Mouse (Mus musculus) heart, embryonic 15.5 days (tissue): ENCODE measurements around the gene Ttc30a2. TPM values are rescaled to one million over a fixed set of nuclear protein-coding genes. Genes with fewer than 3 reads are reported as not detected.
"Not testable (repeated sequence)": the region's sequence is repeated elsewhere in the genome, so short reads cannot be mapped to it uniquely, and the experiment has no call there.

Experiments
- ATAC-seq: fragments of 200-750 bp; cut with Nextera tagmentation; replicated peaks from 2 replicates; pipeline ENCODE4 v1.8.0; 2017; ENCODE audit warnings: low read depth, moderate TSS enrichment; ENCODE audit not compliant: insufficient number of reproducible peaks, insufficient read depth, low FRiP score
- H3K27ac ChIP-seq: fragments of 300-500 bp; sonication (generic); 2 replicates; pipeline ENCODE4 v1.5.1; 2015; ENCODE audit warnings: mild to moderate bottlenecking, inconsistent platforms
- H3K27me3 ChIP-seq: fragments of 300-500 bp; sonication (generic); 2 replicates; pipeline ENCODE4 v1.6.1; 2015; ENCODE audit warnings: inconsistent platforms
- H3K36me3 ChIP-seq: fragments of 300-500 bp; sonication (generic); 2 replicates; pipeline ENCODE4 v1.6.1; 2015; ENCODE audit warnings: mild to moderate bottlenecking, inconsistent platforms
- H3K4me1 ChIP-seq: fragments of 300-500 bp; sonication (generic); replicated peaks from 2 replicates; pipeline ENCODE4 v1.6.1; 2015; ENCODE audit warnings: inconsistent platforms
- H3K4me2 ChIP-seq: fragments of 300-500 bp; sonication (generic); 2 replicates; pipeline ENCODE4 v1.6.1; 2015; ENCODE audit warnings: inconsistent platforms, mild to moderate bottlenecking, moderate library complexity
- H3K4me3 ChIP-seq: fragments of 300-500 bp; sonication (generic); 2 replicates; pipeline ENCODE4 v1.5.1; 2015; ENCODE audit warnings: mild to moderate bottlenecking, inconsistent platforms
- H3K9ac ChIP-seq: fragments of 300-500 bp; sonication (generic); 2 replicates; pipeline ENCODE4 v1.6.1; 2015; ENCODE audit warnings: mild to moderate bottlenecking, inconsistent platforms
- H3K9me3 ChIP-seq: fragments of 300-500 bp; sonication (generic); replicated peaks from 2 replicates; pipeline ENCODE4 v1.6.1; 2016; ENCODE audit warnings: inconsistent platforms
- WGBS: fragments of 180-500 bp; shearing (Covaris S2); methylation state at CpG from one replicate; pipeline ENCODE4 v1.1.7; 2015; ENCODE audit warnings: mixed read lengths; 5-methylcytosine and 5-hydroxymethylcytosine counted together
- polyA plus RNA-seq: library from polyadenylated mRNA; unstranded; fragments of >200 nt; fragmentation: Nextera tagmentation; extraction: Ambion mirVana; gene quantifications from 2 replicates; pipeline ENCODE4 v1.2.1, GENCODE M21; 2015

Ttc30a2 gene
- polyA plus RNA-seq, 1 experiment from 2014 or later = 0.78 TPM

- H3K27ac ChIP-seq, H3K36me3 ChIP-seq, H3K4me1 ChIP-seq, H3K9me3 ChIP-seq, H3K9ac ChIP-seq, H3K27me3 ChIP-seq: not testable (repeated sequence)
- 92% methylated on average over 13 of the region's 13 CpGs for WGBS
- ATAC-seq = peak; percentile 23
- H3K4me3 ChIP-seq = peak overlapping the region; percentile 60
- peak overlapping the region; percentile 77 for H3K4me2 ChIP-seq
Observed at GRCm38 (mm10) chr2:75980933-75981439, 3.0 kb upstream of the Ttc30a2 start.

GRCm38 (mm10) chr2:75976070-75976469 lies 1.9 kb downstream of the Ttc30a2 start:
- H3K4me2 ChIP-seq, H3K4me3 ChIP-seq, H3K27ac ChIP-seq, H3K27me3 ChIP-seq, H3K4me1 ChIP-seq, ATAC-seq, H3K9me3 ChIP-seq, H3K36me3 ChIP-seq, H3K9ac ChIP-seq: not testable (repeated sequence)
- 67% methylated on average over 2 of the region's 2 CpGs for WGBS

- 41% methylated on average over 9 of the region's 9 CpGs for WGBS
- no peak overlapping the region for H3K27ac ChIP-seq
Observed at GRCm38 (mm10) chr2:75974131-75974530, 3.8 kb downstream of the Ttc30a2 start.

GRCm38 (mm10) chr2:75964972-75965371 lies 13.0 kb downstream of the Ttc30a2 start:
- Histone ChIP-seq H3K4me2 (peak overlapping the region; percentile 65), H3K9me3 (no peaks in the 10 kb centered on the region), H3K4me3 (peak overlapping the region; percentile 35), H3K27ac (peak overlapping the region; percentile 66), H3K4me1 (peaks cover 23% of the 10 kb centered on the region), H3K9ac (peak overlapping the region; percentile 30; the same call in 1 of the 2 replicates), H3K36me3 (no peaks in the 10 kb centered on the region), H3K27me3 (no peaks in the 10 kb centered on the region)
- peak; percentile 40; the same call in 1 of the 2 replicates for ATAC-seq
- 11% methylated on average over 5 of the region's 5 CpGs for WGBS

More at GRCm38 (mm10) chr2:75974131-75974530, 3.8 kb downstream of the Ttc30a2 start:
- no peak overlapping the region for H3K4me3 ChIP-seq
- no peak overlapping the region for H3K9ac ChIP-seq
- no peaks in the 10 kb centered on the region for H3K9me3 ChIP-seq
- H3K27me3 ChIP-seq = no peaks in the 10 kb centered on the region
- no peak for ATAC-seq
- no peaks in the 10 kb centered on the region for H3K36me3 ChIP-seq
- no peaks in the 10 kb centered on the region for H3K4me1 ChIP-seq
- H3K4me2 ChIP-seq = no peak overlapping the region

- peak; percentile 53 for ATAC-seq
- Histone ChIP-seq H3K4me3 (peak overlapping the region; percentile 35), H3K27me3 (no peaks in the 10 kb centered on the region), H3K27ac (peak overlapping the region; percentile 66), H3K4me2 (peak overlapping the region; percentile 65), H3K9ac (peak overlapping the region; percentile 30; the same call in 1 of the 2 replicates), H3K36me3 (no peaks in the 10 kb centered on the region), H3K4me1 (peaks cover 28% of the 10 kb centered on the region), H3K9me3 (no peaks in the 10 kb centered on the region)
- WGBS = 6% methylated on average over 14 of the region's 14 CpGs
Observed at GRCm38 (mm10) chr2:75964512-75964911, 13.5 kb downstream of the Ttc30a2 start.

GRCm38 (mm10) chr2:75964051-75964450 lies 13.9 kb downstream of the Ttc30a2 start:
- no peaks in the 10 kb centered on the region for H3K27me3 ChIP-seq
- peak overlapping the region; percentile 65 for H3K4me2 ChIP-seq
- ATAC-seq = no peak
- peak overlapping the region; percentile 35 for H3K4me3 ChIP-seq
- H3K36me3 ChIP-seq = no peaks in the 10 kb centered on the region
- peak overlapping the region; percentile 66; the same call in 1 of the 2 replicates for H3K27ac ChIP-seq
- H3K9ac ChIP-seq = 0 out of 2 replicates have a peak overlapping the region, but pooled peaks have one; percentile 30
- 47% methylated on average over 5 of the region's 5 CpGs for WGBS
- peaks cover 32% of the 10 kb centered on the region for H3K4me1 ChIP-seq
- no peaks in the 10 kb centered on the region for H3K9me3 ChIP-seq

- Histone ChIP-seq H3K27me3 (no peaks in the 10 kb centered on the region), H3K36me3 (no peaks in the 10 kb centered on the region), H3K4me2 (no peak overlapping the region), H3K4me1 (peaks cover 33% of the 10 kb centered on the region), H3K9me3 (no peaks in the 10 kb centered on the region), H3K9ac (no peak overlapping the region), H3K27ac (no peak overlapping the region), H3K4me3 (no peak overlapping the region)
- ATAC-seq = no peak
- WGBS = 78% methylated on average over 10 of the region's 10 CpGs
Observed at GRCm38 (mm10) chr2:75963211-75963840, 14.6 kb downstream of the Ttc30a2 start.

GRCm38 (mm10) chr2:75960366-75961330 lies 17.3 kb downstream of the Ttc30a2 start:
- ATAC-seq = peak; percentile 40; the same call in 1 of the 2 replicates
- peaks cover 33% of the 10 kb centered on the region for H3K4me1 ChIP-seq
- peak overlapping the region; percentile 74 for H3K27ac ChIP-seq
- no peaks in the 10 kb centered on the region for H3K36me3 ChIP-seq
- no peak overlapping the region for H3K4me3 ChIP-seq
- 43% methylated on average over 15 of the region's 15 CpGs for WGBS
- H3K9ac ChIP-seq = no peak overlapping the region
- H3K27me3 ChIP-seq = no peaks in the 10 kb centered on the region
- peak overlapping the region; percentile 48 for H3K4me2 ChIP-seq
- H3K9me3 ChIP-seq = no peaks in the 10 kb centered on the region

- Histone ChIP-seq H3K9me3 (no peaks in the 10 kb centered on the region), H3K9ac (no peak overlapping the region; the same call in 1 of the 2 replicates), H3K36me3 (no peaks in the 10 kb centered on the region), H3K4me1 (peaks cover 36% of the 10 kb centered on the region), H3K4me2 (peak overlapping the region; percentile 48), H3K4me3 (peak overlapping the region; percentile 17; the same call in 1 of the 2 replicates), H3K27ac (peak overlapping the region; percentile 74), H3K27me3 (no peaks in the 10 kb centered on the region)
- 17% methylated on average over 15 of the region's 15 CpGs for WGBS
- ATAC-seq = peak; percentile 45; the same call in 1 of the 2 replicates
Observed at GRCm38 (mm10) chr2:75959850-75960365, 18.1 kb downstream of the Ttc30a2 start.

- Histone ChIP-seq H3K27me3 (no peaks in the 10 kb centered on the region), H3K36me3 (no peaks in the 10 kb centered on the region), H3K4me2 (peak overlapping the region; percentile 48), H3K9ac (no peak overlapping the region; the same call in 1 of the 2 replicates), H3K27ac (peak overlapping the region; percentile 74), H3K4me3 (peak overlapping the region; percentile 17), H3K4me1 (peaks cover 30% of the 10 kb centered on the region), H3K9me3 (no peaks in the 10 kb centered on the region)
- WGBS = 29% methylated on average over 18 of the region's 18 CpGs
- no peak for ATAC-seq
Observed at GRCm38 (mm10) chr2:75959183-75959849, 18.7 kb downstream of the Ttc30a2 start.
